Mouse (Mus musculus) frontal cortex, adult (tissue): ENCODE data around the gene Galnt2.

ENCODE experiments used
- ATAC-seq: cut with Nextera tagmentation; 2 replicates; pipeline ENCODE4 v1.9.2; 2017; ENCODE audit warnings: mild to moderate bottlenecking, moderate library complexity, mixed read lengths; ENCODE audit not compliant: low TSS enrichment

The Galnt2 gene

DNA sequence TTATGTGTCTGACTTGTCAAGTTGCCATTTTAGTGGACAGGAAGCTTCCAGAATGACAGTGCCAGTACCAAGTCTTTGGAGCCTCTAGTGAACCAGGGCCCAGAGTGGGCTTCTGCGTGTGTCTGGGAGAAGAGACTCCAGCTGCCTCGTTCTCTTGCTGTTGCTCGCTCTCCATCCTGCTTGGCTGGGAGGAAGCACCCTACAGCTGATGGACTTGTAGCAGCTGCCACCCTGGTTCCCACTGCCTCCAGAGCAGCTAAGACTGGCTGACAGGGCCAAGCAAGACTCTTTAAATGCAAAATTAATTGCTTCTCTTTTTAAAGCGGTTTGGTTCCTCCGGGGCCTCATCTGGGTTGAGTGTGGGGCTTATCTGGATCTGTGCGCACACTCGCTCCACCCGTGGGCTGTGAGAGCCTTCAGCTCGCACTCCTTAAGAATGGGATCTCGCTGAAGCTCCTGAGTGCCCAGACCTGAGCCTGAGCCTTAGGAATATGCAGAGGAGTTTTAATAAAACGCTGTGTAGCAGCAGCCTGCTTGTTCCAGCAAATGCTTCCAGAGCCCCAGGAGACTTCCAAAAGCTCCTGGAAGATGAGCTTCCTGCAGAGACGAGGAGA is 90.1 kb downstream of the Galnt2 start:
- peak; percentile 51; the same call in 1 of the 2 replicates for ATAC-seq

DNA sequence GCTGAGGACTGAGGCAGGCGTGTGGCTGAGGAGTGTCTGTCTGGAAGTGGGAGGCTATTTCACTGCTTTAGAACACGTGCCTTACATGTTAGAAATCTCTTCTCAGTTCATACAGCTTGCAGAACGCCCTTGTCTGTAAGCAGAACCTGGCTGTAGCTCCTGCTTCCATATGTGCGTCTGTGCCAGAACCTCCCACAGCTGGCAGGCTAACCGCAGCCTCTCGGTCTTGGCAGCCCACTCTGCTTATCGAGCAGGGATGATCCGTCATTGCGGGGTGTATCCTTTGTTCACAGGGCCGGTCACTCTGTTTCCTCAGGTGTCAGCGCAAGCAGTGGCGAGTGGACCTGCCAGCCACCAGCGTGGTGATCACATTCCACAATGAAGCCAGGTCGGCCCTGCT is 92.2 kb downstream of the Galnt2 start:
- ATAC-seq: peak; percentile 64

DNA sequence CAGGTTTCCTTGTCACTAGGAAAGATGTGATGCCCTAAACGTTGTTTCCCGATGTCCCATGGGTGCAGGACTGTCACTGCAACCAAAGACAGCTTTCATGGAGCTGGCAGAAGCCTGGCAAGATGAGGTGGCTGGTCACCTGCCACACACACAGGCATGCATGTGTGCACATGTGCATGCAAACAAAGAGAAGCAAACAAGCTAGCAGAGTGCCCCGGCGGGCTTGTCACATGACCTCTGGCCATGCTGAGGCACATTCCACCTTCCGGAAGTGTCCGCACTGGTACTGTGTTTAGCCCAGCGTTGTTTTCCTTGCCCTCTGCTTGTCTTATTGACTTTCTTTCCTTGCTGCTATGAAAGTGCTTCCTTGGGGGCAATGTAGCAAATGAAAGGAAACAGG is 97.1 kb downstream of the Galnt2 start:
- ATAC-seq: no peak

DNA sequence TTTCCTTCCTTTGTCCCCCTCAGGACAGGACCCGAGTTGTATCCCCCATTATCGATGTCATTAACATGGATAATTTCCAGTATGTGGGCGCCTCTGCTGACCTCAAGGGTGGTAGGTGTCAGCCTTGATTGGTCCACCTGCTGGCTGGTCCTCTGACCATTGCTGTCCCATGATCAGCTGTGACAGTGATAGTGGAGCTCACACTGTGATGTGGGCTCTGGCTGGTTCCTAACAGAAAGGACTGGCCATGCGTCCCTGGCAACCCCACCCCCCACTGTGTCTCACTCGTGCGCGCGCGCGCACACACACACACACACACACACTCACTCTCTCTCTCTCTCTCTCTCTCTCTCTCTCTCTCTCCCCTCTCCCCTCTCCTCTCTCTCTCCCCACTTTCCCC is 98.5 kb downstream of the Galnt2 start:
- no peak for ATAC-seq

DNA sequence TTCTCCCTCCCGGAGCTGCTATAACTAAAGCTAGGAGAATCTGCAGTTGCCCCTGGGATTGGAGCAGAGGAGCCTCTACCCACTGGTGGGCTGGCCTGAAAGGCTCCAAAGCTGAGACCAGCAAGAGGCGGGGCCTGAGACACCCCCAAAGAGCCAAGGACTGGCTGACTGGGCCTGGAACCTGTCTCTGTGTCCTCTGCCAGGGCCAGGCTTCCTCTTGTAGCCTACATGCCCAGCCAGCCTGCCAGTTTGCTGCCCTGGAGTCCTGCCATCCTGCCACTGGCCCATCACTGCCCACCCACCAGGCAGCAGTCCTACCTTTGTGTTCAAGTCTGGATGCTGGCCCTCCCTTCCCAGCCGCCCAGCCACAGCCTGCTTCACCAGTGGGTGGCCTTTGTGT is 99.2 kb downstream of the Galnt2 start:
- ATAC-seq: 0 out of 2 replicates have a peak, but pooled peaks have one; percentile 10

DNA sequence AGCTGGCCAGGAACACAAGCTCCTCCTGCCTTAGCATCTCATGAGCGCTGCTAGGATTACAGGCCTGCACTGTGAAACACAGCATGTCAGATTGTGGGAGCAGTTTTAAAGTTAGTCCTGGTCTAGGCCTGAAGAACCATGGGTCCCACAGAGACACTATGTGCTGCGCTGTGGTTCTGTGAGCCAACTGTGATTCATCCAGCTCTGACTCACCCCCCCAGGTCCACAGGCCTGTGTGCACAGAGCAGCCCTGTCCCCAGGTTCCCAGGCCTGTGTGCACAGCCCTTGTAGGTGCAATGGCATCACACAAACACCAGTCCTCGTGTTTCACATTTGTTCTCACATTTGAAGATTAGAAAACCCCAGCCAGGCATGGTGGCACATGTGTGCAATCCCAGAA is 99.9 kb downstream of the Galnt2 start:
- ATAC-seq: peak; percentile 53; the same call in 1 of the 2 replicates

DNA sequence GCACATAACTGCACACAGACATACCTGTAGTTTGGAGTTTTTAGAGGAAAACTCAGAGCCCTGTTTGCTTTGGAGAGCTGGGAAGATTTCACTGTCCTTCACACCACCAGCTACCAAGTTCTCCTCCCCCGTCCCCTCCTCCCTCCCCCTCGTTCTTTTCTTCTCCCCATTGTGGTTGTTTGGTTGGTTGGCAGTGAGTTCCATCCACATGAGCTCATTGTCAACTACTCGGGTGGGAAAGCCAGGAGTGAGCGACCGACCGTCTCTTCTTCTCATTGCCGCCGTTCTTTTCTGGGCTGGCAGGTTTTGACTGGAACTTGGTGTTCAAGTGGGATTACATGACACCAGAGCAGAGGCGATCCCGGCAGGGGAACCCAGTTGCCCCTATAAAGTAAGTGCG is 100.5 kb downstream of the Galnt2 start:
- no peak for ATAC-seq

DNA sequence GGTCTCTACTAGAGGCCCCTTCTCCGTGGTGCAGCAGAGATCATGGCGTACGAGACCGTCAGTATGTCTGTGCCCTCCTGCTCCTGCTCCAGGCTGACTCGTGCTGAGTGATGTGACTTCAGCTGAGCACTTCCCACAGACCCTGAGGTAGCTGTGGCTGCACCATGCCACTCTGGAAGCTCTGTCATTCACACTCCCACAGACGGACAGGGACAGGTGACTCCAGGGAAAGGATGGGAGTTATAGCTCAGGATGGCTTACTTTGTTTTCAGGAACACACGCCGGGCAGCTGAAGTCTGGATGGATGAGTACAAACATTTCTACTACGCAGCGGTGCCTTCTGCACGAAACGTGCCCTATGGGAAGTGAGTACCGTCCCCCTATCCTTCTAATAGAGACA is 105.1 kb downstream of the Galnt2 start:
- no peak for ATAC-seq

DNA sequence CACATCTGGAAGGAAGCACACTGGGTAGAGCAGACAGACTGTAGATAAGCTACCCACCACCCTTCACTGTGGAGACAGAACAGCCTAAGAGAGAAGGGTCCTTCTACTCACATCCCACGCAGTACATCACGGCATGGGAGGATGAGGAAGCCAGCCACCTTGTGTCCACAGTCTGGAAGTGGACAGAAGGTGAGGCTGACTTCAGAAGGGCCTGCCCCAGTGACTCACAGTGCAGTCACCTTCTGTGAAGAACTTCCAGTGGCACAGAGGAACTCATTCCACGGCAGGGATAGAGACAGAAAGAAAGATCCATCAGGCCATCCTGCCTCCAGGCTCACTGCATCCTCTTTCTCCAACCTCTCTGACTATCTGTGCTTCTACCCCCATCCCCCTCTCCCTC is 108.6 kb downstream of the Galnt2 start:
- ATAC-seq: no peak

DNA sequence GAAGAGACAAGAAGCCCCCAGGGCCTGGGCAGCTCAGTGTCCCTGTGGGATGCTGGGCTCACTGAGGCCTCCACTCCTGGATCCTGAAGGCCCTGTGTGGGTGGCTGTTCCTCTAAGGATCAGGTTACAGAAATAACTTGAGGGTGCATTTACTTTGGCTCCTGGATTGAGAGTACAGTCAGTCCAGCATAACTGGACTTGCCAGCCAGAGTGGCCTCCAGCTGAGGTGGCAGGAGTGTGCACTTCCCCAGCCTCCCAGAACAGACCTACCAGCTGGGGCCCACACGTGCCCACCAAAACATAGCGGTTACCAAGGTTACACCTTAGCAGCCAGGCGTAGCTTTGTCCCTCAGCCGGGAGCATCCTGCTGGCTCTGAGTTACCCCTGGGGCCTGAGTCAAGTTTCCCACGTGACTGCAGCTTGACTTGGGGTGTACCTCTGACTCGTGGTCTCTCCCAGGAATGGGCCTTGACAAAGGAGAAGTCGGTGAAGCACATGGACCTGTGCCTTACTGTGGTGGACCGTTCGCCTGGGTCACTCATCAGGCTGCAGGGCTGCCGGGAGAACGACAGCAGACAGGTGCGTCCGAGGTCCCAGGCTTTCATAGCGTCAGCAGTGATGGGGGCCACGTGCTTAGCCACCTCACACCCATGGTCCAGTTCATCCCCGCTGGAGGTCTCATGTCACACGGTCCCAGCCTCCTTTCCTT is 109.3 kb downstream of the Galnt2 start:
- ATAC-seq: no peak

DNA sequence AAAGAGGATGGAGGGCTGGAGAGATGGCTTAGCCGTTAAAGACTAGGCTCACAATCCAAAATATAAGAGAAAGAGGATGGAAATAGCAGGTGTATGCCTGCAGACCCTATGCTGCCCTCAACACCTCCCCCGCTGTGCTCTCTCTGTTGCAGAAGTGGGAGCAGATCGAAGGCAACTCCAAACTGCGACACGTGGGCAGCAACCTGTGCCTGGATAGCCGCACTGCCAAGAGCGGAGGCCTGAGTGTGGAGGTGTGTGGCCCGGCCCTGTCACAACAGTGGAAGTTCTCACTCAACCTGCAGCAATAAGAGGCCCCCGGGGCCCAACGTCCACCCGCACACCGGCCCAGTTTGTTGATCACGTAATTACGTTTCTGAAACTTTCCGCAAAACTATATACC is 112.0 kb downstream of the Galnt2 start:
- ATAC-seq: peak; percentile 41

DNA sequence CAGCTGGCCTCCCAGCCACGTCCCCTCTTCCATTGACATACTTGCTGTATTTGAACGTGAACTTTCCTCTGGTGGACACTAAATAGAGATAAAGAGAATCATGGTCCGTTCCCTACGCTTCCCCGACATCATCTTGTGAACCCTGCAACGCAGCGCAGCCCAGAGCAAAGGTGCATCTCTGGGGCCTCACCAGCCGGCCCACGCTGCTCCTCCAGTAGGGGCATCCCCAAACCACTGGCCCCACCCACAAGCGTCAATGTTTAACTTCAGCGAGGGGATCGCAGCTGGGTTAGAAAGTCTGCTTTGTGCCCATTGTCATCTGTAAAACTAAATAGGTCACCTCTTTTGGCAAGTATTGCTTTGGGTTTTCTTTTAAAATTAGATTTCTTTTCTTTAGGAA is 112.8 kb downstream of the Galnt2 start:
- ATAC-seq: no peak

DNA sequence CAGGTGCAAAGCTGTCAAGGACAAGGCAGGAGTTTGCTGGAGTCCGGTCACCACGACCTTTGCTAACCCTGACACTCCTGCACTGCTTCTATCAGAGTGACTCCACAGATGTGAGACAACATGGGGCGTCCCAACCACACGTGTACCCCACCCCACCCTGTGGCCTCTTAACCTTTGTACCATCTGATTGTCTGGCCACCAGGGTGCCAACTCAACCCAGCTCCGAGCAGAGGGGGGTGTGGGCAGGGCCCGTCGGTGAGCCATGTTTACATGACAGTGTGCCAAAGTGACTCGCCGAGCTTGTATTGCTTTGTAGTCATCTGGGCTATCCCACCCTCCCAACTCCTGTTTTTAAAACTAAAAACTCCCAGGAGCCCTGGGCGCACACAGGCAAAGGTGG is 113.9 kb downstream of the Galnt2 start:
- ATAC-seq: no peak

DNA sequence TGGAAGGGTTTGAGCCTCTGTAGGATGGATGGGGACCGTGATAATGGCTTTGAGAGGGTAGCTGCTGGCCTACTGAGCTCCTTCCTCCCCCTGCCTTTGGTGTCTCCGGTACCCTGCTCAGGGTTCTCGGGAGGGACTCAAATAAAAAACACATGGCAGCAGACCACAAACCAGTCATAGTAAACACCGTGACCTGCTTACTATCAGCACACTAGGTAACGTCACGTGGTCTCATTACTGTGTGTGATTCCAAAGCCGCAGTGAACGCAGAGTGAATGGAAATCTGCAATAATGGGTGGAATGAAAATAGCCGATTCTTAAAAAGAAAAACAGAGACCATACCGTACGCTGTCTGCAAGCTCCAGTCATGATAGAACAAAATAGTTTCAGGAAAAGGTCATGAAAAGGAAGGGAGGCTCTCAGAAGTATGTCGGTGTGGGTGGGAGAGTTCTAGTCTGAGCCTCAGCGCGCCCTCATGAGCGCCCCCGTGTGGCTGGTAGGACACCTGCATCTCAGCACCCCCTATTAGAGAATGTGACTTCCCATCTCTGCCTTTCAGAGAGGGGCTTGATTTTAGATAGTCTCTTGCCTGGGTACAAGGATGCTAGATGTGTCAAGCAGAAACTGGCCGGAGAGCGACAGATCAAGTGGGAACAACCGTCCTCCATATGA is 115.8 kb downstream of the Galnt2 start:
- peak; percentile 60 for ATAC-seq

DNA sequence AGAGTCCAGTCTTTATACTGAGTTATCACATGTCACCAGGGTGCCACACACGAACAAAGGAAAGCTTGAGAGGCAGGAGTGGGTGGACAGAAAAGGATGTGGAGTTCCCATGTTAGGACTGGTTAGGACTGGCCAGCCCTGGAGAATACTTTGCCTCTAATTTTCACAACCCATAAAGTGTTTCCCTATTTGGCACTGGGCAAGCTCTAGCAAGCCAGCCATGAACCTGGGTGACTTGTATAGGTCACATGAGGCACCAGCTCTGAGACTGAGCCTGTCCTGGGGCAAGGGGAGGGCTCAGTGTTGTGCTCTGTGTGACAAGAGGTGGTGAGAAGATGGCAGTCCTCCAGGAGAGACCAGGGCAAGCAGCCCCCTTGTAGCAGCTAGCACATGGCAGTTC is 116.9 kb downstream of the Galnt2 start:
- ATAC-seq: no peak

DNA sequence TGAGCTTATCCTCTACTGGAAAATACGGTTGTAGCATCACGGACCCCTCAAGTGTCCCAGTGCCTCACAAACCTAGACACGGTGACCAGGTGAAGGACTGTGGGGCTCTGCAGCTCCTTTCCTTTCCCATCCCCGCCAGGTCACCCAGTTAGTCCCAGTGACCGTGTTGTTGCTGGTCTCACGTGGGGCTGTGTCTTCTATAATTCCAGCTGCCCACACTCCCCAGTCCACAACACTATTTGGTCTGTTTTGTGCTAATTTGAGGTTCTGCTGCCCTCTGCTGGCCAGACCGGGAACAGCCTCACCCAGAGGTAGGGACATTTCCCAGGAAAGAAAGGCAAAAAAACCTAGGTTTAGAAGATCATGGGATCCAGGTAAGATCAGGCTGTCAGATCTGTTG is 118.5 kb downstream of the Galnt2 start:
- ATAC-seq: peak; percentile 56; the same call in 1 of the 2 replicates

DNA sequence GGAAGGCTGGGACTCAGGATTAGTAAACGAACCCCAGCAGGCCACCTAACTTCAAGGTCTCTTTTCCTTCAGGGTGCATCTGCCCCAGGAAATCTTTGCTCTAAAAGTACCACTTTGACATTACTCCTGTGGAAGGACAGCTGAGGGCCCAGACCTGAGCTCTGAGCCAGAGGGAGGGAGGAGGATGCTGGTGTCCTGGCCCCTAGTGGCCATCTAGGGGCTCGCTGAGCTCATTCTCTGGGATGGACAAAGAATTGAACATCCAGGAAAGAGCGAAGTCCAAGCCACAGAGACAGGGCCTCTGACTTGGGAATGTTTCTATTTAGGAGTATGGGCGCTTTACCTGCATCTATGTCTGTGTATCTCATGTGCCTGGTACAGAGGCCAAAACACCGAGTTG is 120.4 kb downstream of the Galnt2 start:
- ATAC-seq: no peak

DNA sequence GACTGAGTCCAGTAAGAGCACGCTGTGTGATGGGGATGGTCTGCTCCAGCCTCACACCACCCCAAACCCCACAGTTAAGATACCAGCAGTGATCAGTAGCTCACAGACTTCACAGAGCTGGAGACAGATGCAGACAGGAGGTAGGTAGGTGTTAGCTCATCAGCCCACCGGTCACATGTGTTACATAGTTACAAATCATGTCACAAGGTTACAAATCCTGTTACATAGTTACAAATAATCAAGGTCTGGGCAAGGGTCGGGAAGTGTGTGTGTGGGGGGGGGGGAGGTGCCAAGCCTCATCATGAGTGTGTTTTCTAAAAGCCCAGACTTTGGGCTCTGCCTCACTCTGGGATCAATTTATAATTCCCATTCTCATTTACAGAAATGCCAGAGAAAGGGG is 129.7 kb downstream of the Galnt2 start:
- 0 out of 2 replicates have a peak, but pooled peaks have one; percentile 20 for ATAC-seq

DNA sequence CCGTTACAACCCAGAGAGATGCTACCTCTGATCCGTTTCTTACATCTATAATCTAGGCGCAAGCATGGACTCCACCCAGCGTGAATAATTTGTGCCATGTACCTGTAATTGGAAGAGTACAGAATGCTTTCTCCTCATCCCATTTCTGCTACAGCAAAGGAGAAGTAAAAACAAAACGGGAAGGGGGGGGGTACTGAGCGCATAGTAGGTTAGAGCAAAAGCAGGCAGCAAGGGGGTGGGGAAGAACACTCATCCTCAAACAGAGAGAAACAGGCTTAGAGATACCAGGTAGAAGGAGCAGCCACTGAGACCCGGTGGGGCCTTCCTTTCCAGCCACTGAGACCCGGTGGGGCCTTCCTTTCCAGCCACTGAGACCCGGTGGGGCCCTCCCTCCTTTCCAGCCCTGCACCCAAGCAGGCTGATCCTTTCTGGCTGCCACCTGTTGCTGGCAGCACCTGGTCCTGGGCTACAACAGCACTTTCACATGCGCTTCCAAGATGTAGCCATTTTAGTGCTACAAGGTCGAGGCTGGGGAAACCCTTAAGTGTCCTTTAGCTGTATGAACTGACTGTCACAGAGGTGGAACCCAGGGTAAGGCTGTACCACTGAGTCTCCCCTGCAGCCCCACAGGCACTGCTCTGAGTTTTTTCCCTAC is 130.7 kb downstream of the Galnt2 start:
- no peak for ATAC-seq

DNA sequence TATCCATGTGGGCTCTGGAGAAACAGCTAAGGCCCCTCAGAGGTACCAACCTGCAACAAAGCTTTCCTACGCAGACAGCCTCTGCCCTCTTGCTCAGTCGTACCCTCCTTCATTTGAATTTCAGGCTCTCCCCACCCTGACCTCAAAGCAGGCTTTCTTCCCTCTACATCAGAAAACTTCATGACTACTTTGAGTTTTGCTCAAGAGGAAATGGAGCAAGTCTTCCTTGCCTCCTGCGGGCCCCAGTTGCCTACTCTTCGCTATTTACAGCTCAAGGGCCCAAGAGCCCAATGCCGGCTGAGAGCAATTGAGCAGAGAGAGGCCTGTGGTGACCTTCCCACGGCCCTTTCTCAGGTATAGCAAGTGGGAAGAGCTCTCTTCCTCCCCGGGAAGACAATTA is 131.4 kb downstream of the Galnt2 start:
- ATAC-seq: no peak

DNA sequence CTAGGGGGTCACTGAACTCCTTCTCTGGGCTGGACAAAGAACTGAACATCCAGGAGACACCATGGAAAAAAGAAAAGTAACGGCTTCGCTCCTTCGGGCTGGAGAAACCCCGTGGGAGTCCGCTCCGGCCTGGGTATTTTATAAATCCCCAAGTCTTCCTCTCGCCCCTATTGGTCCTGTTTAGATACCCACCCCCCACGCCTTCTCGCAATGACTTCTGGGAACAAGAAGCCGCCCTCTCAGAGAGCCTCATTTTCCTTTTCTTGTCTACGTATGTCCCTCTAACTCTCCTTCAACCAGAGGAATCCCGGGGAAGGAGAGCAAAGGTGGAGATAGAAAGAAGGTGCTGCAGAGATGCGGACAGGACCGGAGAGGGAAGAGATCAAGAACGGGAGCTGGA is 132.1 kb downstream of the Galnt2 start:
- ATAC-seq: no peak

DNA sequence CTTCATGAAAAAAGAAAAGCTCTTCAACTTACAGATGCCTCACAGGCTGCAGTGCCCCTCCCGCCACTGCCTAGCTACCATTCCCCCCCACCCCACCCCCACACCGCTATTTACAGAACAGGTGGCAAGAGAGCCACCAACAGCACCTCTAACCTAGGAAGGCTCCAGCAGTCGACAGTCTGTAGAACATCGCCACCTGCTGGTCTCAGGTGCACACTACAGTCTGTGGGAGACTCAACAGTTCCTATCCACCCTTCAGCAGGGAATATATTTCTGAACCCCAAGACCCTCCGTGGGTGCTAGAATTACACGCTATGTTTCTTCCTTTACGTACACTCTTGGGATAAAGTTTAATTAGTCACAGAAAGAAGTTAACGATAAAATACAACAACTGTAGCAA is 137.0 kb downstream of the Galnt2 start:
- ATAC-seq: no peak
